Mouse (Mus musculus) CD8-positive naive resting alpha-beta T cell, adult 2 months (primary cell): ENCODE data around the gene Fam45a.
"Not testable (repeated sequence)": the region's sequence is repeated elsewhere in the genome, so short reads cannot be mapped to it uniquely, and the experiment has no call there.

Source experiments
- DNase-seq, 2 experiments: peaks; one replicate each; pipeline ENCODE4 v3.0.0; 2022; ENCODE audit warnings: low read depth in 2 of 2, low spot score in 2 of 2

The Fam45a gene

DNA sequence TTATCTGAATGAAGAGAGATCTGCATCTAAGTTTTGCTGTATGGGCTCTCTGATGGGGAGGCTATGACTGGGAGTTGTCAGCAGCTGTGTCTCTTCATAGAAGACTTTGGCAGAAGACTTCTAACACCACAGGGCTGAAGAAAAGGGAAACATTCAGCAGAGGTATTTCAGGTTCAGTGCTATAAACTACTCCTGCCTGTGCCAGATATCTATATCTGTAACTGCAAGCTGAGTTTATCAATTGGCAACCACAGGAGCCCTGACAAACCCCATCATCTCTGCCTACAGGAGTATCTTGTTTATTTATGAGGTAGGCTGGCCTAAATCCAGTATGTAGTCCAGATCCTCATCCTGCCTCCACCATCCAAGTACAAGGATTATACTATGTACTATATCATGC lies 31.9 kb downstream of the Fam45a start:
- no peak for DNase-seq

DNA sequence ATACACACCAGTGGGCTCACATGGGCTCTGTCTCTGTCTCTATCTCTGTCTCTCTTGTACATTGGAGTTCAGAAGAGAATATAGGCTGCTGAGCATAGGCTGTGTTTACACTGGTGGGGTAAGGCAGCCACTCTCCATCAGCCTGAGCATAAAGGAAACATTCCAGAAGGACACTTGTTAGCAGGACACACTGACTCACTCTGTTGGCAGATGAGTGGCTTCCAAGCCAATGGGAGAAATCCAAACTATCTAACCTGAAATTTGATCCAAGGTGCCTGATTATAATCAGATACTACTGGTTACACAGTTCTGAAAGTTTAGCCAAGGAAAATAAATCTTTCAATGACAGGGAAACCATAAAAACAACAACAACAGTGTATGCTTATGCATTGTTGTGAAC lies 34.3 kb downstream of the Fam45a start:
- DNase-seq: no peak

DNA sequence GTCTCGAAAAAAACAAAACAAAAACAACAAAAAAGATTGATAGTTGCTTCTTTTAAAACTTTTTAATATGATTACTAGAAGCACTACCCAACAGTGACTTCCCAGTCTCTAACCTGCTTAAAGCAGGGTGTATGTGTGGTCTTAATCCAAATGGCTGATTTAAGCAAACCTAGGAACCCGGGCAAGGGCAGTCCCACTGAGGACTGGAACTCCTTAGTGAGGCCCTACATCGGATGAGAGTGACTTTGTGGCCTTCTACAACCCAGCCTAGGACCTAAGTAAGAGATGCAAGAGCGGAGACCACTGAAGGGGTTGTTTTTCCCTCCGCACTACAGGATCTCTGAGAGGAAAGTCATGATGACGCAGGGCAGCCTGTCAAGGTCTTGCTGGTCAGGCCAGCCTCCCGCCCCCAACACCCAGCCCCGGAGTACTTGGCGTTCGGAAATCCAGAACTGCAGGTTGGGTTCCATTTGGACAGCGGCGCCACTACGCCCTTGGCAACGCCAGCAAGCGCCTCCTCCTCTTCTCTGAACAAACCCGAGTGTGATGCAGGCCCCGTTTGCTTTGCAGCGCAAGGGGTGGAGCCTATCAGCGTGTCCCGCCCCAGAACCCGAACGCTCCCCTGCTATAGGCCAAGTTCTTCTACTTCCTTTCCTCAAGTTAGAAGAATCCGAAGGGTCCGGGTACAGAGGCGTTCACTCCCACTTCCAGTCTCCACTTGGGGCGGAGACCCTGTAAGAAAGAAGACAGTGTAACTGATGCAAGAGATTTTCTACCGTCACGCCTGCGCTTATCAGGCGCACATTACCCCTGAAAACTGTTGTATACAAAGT lies 49.7 kb downstream of the Fam45a start, which contains the start of gene Sfxn4:
Sfxn4 (minus strand) TSS at position 612 of the 833 bp plus-strand sequence.
- DNase-seq: peak; percentile 84 to 88

DNA sequence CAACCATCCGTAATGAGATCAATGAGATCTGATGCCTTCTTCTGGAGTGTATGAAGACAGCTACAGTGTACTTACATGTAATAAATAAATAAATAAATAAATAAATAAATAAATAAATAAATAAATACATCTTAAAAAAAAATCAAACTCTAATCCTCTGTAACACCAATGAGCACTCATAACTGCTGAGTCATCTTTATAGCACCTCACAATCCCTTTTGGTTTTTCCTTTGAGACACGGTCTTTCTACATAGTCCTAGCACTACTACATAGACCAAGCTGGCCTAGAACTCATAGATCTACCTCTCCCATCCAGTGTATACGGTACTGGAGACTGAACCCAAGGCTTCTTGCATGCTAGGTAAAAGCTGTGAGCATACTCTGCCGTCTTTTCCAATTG lies 54.8 kb downstream of the Fam45a start:
- DNase-seq: not testable (repeated sequence)

GRCm38 (mm10) chr19:60870489-60870888 lies 59.1 kb downstream of the Fam45a start:
- no peak for DNase-seq

DNA sequence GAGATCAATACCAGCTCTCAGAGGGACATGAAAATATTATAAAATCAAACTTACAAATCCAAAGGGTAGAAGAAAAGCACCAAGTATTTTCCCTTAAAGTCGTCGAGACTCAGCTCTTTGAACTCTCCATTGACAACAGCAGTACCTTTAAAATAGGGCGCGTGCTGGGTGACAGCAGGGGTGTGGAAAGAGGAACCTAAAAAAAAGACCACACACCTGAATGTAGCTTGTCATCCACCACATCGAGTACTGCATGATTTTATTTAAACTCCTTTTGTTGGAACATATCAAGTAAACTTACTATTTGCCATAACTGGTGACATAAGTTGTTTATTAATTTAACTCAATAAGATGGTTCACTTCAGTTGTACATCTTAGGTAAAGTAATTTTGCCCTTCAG lies 60.0 kb downstream of the Fam45a start:
- DNase-seq: no peak

GRCm38 (mm10) chr19:60872272-60872671 lies 60.9 kb downstream of the Fam45a start:
- no peak for DNase-seq

DNA sequence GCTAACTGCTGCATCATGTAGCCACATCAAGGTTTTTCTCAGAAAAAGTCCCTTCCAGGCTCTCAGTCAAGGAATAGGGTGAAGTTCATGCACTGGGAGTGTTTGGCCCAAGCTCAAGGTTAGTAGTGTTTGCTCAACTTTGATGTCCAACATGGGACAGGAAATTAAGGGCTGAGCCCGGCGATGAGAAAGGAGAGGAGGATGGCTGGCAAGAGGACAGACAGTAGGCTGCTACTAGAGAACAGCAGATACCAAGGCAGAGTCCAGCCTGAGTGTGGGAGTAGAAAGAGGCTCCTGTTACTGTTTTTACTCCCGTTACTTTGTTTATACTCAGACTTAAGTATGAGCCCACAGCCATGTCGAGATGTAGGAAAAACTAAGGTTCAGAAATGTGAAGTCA lies 62.1 kb downstream of the Fam45a start:
- no peak for DNase-seq

DNA sequence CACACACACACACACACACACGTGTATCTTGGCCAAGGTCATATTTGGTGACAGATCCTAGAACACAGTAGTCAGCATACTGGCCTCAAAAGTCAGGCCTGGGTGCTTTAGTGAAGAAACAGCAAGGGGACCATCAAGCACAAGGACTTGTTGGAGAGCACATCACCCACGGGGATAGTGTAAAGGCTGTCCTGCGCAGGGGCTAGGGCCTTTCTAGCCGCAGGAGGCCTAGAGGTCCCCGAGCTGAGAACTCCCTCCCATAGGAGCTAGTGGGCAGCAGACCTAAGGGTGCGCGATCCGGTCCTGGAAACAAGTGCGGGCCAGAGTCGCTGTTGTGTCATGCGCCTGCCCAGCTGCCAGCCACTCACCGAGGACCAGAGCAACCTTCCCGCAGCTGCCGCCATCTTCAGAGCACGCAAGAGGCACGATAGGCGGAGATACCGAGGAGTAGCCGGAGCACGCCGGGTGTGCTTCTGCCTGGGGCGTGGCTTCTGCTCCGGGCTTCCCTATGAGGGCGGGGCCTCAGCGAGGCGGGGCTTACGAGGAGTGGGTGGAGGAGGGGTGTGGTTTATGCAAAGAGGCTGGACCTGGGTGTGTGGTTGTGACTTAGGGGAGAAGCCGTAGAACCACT lies 62.8 kb downstream of the Fam45a start, which contains the start of gene Prdx3:
Prdx3 (minus strand) TSS at position 493 of the 631 bp plus-strand sequence.
- peak; percentile 96 to 99 for DNase-seq

DNA sequence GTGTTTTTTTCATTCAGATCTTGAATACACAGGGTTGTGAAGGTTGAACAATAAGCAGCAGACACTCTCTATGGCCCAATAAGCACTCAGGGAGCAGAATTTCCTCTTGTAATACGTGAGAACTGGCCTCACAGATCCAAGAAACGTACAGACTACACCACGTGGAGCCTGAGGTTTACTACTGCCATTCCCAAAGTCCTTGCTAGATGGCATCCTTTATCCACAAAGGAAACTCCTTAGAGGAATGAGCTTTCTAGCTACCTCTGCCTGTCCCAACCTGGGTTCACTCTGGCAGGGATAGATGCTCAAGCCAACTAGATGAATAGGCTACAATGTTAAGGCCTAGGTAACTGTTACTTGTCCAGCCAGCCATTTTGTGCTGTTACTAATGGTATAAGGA lies 71.7 kb downstream of the Fam45a start:
- DNase-seq: no peak
